Mouse (Mus musculus) spleen, postnatal 10 days (tissue): ENCODE data around the gene Tas2r134.

Source experiments
- DNase-seq, 2 experiments: peaks; one replicate each; pipeline ENCODE4 v3.0.0; 2021 to 2022; ENCODE audit warnings: low spot score in 2 of 2

Gene Tas2r134

DNA sequence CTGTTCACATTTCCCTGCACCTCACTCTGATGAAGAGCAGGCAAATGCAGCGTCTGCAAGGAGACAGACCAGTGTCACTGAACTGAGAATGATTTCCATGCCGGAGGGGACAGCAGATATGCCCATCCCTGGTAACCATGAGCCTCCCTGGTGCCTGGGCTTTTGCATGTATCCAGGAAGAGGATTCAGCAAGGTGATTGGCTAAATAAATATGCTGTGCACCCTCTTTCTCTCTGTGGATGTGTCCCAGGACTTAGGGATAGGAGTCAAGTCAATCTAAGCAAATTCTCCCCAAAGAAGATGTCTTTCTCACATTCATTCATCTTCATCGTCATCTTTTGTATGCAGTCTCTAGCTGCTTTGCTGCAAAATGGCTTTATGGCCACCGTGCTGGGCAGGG is at the start of gene Tas2r134:
TSS of gene Tas2r134 (plus strand) at position 301 of the 400 bp plus-strand sequence.
- DNase-seq = no peak

DNA sequence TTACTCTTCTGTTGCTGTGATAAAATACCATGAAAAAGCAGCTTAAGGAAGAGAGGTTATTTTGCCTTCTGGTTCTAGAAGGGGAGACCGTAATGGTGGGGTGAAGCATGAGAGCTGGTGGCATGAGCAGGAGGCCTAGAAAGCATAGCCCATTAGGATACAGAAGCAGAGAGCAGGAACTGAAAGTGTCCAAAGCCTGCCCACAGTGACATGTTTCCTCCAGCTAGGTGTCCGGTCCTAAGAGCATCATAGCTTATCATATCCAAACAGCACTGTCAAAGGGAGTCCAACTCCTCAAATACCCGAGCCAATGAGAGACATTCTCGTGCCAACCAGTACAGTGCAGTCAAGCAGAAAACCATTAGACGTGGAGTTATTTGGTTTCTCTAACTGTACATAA is 47.5 kb upstream of the Tas2r134 start:
- DNase-seq = no peak

DNA sequence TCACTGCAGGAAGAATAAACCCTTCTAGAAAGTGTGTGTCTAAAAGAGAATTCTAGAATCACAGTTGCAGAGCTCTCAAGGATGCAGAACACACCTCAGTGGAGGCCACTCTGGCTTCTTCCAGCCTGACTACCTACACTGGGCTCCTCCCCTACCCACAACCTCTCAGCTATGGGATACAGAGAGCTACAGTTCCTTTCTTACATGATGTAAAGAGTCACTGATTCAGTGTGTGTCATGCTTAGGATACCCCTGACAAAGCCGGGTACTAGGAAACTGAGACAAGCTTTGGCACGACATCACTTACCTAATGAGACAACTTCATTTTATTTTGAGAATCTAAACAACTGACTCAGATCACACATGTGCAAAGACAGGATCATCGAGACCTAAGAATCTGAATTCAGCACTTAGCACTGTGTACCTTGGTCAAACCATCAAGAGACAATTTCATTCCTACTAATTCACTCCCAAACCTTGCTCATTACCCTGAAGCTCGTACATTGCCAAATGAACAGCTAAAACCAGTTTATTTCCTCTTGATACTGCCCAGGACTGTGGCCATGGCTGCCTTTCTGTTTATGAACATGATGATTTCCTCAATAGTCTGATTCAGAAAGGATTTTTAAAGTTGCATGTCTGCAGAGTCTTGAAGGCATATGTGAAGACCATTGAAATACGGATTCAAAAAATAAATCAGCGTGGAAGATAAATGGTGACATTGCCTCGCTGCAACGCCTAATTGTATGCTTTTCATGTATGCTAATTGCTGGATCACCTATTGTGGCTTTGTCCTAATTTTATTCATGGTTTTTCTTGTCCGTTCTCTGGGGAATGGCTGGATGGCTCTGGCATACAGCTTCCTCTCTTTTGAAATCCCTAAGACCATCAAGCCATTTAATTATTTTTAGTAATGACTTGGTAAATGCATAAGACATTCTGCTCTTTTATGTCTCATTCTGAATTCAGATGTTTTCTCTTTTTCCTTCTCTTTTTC is 43.0 kb upstream of the Tas2r134 start:
- no peak for DNase-seq

DNA sequence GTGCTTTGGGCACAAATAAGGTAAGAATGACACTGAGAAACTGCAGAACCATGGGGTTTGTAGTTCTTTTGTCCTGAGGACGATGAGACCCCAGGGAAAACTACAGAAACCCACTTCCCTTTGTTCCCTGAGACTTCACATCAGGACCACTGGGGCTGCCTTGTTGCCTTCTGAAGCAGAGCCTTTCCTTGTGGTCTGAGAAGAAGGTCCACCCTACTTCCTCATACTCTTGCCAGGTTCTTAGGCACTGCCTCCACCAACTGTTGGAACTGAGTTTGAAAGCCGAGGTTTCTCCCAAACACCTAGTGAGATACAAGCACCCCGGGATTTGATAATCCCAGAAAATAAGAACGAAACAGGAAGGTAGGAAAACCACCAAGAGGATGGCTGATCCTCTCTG is 39.0 kb upstream of the Tas2r134 start:
- DNase-seq = no peak

DNA sequence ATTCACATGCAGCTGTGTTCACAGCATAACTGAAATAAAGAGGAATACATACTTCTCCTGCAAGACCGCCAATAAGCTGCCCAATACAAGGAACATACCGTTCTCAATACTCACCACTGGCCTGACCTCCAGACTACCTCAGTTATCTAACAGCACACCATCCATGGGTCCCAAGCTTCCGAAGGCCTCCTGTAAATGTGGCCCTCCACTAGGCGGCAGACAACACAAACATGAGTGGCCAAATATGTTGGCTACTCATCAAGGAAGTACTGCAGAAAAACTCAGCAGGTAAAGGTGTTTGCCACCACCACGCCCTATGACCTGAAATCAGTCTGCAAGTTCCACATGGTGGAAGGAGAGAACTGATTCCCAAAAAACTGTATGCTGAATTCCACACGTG is 38.4 kb upstream of the Tas2r134 start:
- no peak for DNase-seq

DNA sequence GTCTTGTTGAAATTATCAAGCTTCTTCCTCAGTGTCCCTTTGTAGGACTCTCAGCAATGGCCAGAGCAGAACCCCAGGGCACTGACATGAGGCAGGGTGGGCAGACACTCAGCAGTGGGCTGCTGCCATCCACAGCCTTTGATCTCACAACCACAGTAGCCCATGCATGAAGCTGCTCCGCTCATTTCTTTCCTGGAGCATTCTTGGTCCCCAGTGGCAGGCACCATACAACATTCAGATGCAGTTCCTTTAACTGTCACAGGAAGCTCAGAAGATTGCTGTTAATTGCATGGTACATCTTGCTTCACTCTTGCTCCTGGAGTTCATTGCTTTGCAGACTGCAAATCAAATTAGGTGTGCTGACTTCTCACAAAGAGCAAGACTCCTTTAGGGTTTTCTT is 37.7 kb upstream of the Tas2r134 start:
- no peak for DNase-seq

DNA sequence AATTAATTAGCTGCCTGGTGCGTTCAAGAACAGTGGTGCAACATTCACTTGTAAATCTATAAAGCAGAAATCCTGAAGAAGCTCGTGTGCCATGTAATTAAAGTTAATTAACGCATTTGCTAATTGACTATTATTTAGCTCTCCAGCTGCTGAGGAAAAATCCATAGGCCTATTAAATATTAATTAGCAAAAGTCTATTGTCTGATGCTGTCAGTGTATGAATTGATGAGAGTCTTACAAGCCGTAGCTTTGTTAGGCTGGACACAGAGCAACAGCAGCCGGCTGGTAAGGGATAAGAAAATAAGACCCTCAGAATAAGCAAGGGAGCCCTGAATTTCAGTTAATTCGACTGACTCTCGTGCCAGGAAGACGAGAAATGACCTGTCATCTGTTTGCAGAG is 37.0 kb upstream of the Tas2r134 start:
- no peak for DNase-seq

DNA sequence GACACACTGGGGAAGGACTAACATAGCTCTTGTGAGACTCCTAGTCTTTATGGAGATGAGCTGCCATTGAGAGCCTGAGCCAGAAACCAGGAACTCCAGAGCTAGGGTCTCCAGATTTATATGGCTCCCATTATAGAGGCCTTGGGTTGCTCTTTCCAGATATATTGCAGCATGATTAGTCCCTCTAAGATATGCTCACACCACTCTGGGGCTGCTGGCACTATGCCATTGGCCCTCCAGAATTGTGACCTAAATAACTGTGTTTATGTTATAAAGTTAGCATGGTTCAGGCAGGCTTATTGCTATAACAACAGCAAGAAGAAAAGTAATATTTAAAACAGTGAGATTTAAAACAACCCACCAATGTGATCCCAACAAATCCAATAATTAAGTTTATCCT is 35.2 kb upstream of the Tas2r134 start:
- DNase-seq = no peak

DNA sequence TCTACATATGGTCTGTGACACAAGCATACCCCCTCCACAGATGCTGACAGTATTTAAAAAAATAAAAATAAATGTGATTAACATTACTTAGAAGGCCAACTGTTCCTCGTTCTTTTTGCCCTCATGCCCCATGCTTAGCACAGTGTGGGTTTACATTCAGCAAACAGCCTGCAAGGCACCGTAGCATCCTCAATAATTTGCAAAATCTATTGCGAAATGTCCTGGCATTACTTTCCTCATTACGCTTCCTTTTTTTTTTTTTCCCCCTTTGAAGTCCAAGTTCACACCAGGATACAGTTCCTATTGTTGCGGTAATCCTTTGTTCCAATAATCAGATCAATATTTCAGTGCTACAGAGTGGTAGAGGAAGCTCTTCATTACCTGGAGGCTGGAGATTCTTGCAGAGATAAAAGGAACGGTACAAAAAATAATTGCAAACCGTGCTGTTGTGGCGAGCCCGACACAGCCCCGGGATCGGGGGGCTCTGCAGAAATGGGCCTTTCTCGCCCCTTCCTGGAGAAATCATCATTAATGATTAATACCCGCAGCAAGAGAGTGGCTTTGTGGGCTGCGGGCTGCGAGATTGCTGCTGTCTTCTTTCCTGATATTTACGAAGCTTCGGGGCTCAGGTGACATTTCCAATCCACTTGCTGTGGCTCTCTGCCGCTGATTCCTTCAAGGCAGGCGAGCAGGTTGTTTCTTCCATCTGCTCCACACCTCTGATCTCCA is 27.7 kb upstream of the Tas2r134 start:
- no peak for DNase-seq

DNA sequence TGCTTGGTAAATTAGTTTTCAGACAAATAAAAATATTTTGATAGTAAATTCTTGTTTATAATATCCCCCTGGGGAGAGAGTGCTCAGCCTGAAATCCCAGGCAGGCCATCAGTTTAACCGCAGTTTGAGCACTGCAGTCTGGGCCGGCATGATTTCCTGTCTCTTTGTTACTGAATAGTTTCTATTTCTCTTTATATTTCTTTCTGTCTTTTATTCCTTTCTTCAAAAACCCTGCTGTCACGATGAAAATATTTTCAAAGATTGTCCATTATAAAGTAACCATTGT is 27.2 kb upstream of the Tas2r134 start:
- no peak for DNase-seq

DNA sequence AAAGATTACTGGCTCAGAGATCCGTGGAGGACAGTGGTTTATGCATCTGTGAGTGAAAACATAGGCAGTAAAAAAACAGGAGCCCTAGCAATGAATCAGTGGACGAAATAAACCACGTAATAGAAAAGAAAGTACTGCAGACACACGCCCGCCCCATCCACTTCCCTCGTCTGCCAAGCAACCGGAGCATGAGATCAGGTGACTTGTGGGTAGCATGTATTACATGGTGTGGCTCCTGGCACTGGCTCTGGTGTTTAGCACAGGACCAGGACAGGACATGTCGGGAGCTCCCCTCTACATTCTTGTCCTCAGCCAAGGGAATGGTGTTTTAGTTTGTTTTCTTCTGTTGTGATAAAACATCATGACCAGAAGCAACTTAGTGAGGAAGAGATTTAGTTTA is 26.4 kb upstream of the Tas2r134 start:
- DNase-seq = no peak

DNA sequence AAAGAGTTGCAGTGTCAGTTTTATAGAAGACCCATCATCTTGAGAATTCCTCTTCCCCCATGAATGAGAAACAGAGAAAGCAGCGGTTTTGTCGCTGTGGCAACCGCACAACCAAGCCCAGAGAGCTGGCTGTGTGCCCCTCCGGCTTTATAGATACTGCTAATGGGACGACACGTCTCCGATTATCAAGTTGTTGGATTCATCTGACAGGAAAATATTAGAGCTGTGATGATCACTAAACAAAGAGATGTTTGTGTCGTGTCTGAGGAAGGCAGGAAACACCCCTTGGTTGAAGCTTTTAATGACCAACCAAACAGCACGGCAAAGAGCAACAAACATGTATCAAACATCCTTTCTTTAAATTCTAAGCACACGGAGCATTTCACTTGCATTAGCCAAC is 17.0 kb upstream of the Tas2r134 start:
- DNase-seq = no peak

DNA sequence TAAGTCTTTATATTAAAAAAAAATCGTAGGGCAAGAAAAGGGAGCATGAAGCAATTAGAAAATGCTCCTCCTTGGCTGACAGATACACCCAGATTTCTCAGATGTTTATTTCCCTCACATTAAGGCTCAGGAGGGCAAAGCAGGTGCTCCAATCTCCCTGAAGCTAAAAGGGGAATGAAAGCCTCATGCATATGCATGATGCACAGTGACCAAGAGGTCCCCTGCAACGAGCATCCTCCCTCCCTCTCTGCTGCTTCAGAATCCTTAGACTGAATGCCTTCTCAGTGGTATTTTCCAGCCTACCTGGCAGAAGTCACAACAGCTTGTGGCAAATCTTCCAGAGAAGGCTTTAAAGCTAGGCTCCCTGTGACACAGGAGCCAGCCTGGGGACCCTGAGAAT is 16.4 kb upstream of the Tas2r134 start:
- DNase-seq = no peak

DNA sequence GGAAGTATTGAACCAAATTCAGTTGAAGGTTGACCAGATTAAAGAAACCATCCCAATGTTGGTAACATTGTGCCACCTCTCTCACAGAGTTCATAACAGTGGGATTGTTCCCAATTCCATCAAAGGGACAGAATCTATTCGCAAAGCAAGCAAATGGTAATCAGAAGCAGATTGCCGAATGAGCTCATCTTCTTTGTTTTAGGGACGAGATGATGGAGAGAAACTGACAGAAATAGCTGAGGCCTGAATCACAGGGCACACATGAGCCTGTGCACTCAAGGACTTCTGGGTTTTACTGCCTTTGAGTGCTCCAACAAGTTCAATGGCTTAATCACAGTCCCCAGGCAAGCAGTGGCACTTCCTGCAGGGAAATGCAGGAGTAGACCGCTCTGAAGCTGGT is 13.6 kb upstream of the Tas2r134 start:
- no peak for DNase-seq

DNA sequence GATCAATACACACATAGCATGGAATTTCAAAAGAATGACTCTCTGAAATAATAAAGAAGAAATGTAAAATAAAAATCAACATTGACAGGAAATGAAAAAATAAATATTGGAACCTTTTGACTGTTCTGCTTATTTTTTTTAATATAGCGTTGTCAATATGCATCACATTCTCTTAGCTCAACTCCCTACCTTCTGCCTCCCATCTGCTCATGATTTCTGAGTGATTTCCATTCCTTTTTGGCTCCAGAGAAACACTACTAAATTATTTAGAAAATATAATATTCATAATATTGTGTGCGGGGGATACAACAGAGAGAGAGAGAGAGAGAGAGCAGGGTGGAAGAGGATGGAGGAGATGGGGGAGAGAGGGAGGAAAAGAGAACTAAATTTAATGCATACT is 5.4 kb upstream of the Tas2r134 start:
- DNase-seq = no peak

DNA sequence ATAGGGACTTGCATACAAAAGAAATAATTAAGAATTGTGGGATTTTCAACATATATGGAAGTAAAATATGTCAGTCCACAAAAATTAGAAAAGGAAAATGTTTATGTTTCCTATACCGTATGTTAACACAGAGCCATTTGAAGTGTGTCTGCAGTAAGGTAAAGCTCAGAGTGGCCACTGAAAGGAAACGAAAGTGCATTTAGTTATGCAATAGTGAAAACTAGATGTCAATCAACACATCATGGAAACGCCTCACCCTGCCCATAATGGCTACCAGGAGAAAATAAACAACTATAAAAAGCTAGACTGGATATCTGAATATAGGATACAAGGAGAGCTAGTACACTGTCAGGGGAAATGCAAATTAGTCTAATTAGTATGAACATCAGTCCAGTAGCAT is 1.3 kb upstream of the Tas2r134 start:
- no peak for DNase-seq

DNA sequence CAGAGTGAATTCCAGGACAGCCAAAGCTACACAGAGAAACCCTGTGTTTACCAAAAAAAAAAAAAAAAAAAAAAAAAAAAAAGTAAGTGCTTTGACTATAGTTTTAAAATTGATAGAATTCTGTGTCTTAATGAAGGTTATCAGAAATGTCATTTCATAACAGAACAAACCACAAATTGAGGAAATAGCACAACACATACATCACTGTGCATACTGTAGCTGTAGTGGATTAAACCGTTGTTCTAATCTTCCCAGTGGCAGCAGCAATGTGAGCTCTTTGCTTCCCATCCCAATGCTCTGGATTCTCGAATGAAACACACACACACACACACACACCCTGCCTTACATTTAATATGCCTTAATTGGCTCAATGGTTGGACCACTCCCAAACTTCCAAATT is 4.1 kb downstream of the Tas2r134 start:
- DNase-seq = no peak

DNA sequence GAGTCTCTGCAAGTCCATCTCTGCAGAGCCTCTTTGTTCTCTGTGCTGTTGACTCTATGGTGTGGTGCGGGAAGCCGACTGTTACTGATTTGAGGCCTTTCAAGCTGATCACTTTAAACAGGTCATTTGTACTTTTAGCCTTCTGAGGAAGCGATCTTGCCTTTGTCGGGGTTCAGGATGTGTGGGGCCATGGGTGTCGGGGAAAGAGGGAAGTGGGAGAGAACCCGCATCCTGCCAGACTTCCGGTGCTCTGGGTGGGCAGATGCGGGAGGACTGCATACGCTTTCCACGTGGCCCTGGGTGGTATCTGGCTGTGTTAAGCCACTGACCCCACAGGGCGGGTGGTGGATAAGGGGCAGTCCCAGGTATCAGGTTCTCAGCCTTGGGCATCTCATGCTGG is 10.4 kb downstream of the Tas2r134 start:
- no peak for DNase-seq

DNA sequence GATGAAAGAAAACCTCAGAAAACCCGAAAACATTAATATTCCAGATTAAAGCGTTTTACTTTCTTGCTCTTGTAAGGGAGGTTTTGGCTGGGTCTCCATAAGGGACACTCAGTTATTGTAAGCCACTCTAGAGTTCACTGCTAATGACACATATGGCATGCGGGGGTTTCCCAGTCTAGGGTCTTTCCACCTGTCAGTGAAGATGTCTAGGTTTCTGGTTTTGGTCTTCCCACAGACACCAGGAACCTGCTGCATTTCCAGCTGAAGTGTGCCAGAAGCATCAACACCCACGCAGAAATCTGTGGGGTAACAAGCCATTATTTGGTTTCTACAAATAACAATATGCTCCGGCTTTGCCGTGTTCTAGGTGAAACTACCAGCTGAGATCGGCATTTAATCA is 14.3 kb downstream of the Tas2r134 start:
- DNase-seq = no peak

DNA sequence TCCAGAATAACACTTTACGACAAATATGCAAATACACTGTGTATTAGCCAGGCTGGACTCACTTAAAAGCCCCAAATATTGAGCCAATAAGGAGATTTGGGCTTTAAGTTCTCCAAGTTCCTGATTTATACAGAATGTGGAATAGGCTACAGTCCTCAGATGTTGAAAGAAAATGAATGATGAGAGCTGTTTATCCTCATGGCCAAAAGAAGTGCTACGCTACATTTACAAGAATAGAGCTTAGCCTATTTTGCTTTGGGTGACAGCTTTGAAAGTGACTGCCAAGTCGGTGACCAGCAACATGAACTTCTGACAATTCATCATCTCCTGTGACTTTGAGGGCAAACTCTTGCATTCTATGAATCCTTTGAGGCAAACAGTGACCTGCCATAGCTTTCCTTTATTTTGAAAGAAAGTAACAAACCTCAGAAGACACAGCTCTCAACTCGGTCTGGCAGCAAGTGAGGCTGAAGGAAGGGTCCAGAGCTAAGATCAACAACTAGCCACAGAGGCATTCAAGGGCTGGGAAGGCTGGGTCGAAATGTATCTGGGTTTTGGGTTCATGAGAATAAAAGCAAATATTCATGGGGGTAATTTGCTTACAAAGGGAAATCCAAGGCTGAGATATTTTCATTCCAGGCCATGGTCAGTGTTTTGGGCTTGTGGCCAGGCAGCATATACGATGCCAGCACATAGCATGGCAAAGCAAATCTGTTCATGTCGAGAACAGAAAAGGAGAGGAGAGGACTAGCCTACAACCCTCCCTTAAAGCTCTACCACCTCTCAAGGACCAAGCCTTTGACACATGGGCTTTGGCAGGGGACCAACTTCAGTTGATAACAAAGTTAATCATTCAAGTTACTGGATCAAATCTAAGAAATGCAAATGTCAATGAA is 16.2 kb downstream of the Tas2r134 start:
- DNase-seq = no peak

DNA sequence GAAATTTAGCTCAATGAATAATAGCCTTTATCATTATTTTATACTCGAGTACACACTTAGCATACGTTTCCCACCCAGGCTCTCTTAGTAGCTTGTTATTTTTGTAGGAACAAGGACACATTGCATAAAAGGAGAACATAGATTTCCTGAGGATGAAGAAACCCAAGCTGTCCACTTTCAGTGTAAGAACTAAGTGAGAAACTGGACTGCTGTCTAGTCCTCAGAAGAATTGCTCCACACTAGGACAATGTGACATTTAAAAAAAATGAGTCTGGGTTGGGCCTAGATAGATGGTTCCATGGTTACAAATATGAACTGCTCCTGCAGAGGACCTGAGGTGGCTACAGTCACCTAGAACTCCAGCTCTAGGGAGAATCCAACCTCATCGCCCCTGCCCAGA is 20.7 kb downstream of the Tas2r134 start:
- no peak for DNase-seq

DNA sequence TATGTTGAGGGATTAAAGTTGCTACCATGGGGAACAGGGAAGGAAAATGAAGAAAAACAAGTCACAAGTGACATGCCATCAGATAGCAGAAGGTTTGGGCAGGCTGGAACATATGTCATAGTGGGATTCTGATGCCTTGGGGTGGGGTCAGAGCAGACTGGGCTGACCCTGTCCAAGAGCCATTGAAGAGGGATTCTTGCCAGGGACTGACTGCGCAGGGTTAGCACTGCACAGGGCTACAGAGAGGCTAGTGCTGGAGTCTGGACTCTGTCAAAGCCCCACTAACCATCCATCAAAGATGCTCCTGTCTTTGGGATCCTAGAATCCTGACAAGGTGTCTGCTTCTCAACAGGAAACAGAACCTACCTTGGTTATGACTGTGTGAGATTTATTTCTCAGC is 22.6 kb downstream of the Tas2r134 start:
- no peak for DNase-seq
